Mouse (Mus musculus): ENCODE data around the gene Wwp2. TPM values are rescaled to one million over a fixed set of nuclear protein-coding genes. Genes with fewer than 3 reads are reported as not detected.

Wwp2 gene
- 79.6 TPM for polyA plus RNA-seq (2017; shearing (Covaris generic))

GRCm38 (mm10) chr8:107435962-107436831, at the start of gene Wwp2:
Wwp2 (plus strand) TSS chr8:107436365.

DNA sequence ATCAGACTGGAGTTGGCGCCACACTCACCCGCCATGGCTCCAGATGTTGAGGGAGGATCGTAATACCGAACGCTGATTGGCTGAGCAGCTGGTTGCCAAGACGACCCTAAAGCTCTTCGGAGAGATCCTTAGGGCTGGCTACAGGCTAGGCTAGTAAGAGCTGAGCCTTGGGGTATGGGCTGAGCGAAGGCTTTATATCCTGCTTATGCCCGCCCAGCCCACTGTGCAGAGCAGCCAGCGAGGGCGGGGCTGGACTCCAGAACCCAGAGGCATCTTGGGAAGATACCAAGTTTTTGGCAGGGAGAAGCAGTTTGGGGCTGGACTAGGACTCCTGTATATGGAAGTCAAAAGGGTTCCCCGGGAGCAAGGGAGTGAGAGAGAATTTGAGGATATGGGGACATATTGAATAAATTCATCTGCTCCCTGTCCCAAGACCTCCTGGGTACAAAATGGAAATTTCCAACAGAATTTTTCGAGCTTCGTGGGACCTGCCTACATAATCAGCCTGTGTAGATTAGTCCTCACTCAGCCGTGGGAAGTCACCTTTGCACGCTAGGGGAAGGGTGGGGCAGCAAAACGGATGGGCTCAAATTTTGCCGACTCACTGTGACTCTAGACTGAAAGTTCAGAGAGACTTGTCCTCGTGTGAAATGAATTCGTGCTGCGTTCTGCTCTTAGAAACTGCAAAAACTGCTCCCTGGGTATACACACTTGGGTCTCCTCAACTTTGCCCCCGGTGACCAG, 33.0 kb upstream of the Wwp2 start, which contains the start of gene Nqo1:
Gene Nqo1 (minus strand): TSS at position 169 of the 744 bp plus-strand sequence.

GRCm38 (mm10) chr8:107424597-107425229, 11.5 kb upstream of the Wwp2 start, which contains the start of gene Nob1:
Nob1 (minus strand) TSS chr8:107425051.

DNA sequence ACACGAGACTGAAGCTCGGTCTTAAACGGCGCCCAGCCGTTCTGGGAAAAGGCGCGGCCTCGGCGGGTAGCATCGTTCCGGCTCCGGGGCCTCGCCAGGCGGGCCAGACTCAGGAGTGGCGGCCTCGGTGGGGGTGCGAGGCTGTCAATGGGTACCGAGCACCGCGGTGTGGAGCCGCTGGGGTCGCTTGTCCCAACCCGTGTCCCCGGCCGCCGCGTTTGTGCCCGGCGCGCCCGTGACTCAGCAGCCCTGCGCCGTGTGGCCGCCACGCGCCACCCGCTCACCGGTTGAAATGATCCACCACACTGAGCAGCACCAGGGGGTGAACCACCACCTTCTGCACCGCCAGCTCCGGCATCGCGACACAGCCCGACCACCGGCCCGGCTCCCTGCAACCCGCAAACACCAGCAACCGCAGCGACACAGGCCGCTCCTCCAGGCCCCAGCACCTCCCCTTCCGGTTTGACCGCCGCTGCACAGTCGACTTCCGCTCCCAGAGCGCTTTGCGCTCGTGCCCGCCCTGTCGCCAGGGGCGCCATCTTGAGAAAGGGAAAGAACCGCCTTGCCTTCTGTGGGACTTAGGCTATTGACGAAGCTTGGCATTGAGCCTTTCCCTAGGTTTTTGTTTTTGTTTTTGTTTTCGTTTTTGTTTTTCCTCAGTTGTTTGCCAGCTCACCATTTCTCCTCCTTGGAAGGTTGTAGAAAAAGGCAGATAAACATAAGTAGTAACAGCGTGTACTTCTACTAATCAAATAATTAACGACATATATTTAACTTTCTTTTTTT, 152.0 kb downstream of the Wwp2 start, which contains the start of gene Psmd7:
Gene Psmd7 (minus strand): TSS at position 470 of the 786 bp plus-strand sequence.

Other genes starting within 250 kb of the Wwp2 start
- 14.2 TPM for gene Nfat5, start 142.9 kb upstream of the Wwp2 start, polyA plus RNA-seq (2017; shearing (Covaris generic))
- gene Nqo1, start 33.2 kb upstream of the Wwp2 start, polyA plus RNA-seq (2017; shearing (Covaris generic)): 0.22 TPM
- gene Nob1, start 11.3 kb upstream of the Wwp2 start, polyA plus RNA-seq (2017; shearing (Covaris generic)): 91.4 TPM
- 101 TPM for gene Psmd7, start 152.1 kb downstream of the Wwp2 start, polyA plus RNA-seq (2017; shearing (Covaris generic))

All from naive thymus-derived CD4-positive, alpha-beta T cell, adult 5 months (primary cell).